Mouse (Mus musculus) spleen, adult 2 months (tissue): ENCODE results near the gene Kcnk13.

Source experiments
- CTCF ChIP-seq: fragments of 200-500 bp; IDR thresholded peaks from 2 replicates; pipeline ENCODE4 v1.5.1; 2011; ENCODE audit warnings: mild to moderate bottlenecking, inconsistent platforms; ENCODE audit not compliant: insufficient read depth, insufficient read length, insufficient replicate concordance; ENCODE audit errors: extremely low read depth
- POLR2A ChIP-seq: fragments of 200-500 bp; IDR thresholded peaks from 2 replicates; pipeline ENCODE4 v1.6.1; 2011; ENCODE audit warnings: low read depth, low read length, inconsistent platforms

DNA sequence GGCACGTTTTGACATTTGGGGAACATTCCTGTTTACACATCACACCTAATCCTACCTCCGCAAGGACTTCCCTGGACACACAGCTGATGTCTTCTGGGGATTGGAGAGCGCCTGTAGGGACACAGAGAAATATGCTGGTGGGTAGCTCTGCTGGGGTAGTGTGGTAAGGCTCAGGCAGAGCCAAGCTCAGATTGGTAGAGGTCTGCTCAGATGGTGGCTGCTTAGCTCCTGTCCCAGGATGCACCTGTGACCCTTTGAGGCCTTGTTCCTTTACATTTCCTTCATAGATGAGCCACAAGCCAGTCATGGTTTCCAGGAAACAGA, 136.4 kb downstream of the Kcnk13 start:
- no peak for TF ChIP-seq CTCF
- no peak for TF ChIP-seq POLR2A
